Mouse (Mus musculus) forebrain, embryonic 13.5 days (tissue): ENCODE data around the gene Rsph10b. TPM values are rescaled to one million over a fixed set of nuclear protein-coding genes. Genes with fewer than 3 reads are reported as not detected.

ENCODE experiments used
- ATAC-seq: fragments of 200-750 bp; cut with Nextera tagmentation; 2 replicates; pipeline ENCODE4 v1.8.0; 2017
- H3K27ac ChIP-seq: fragments of 300-500 bp; sonication (generic); 2 replicates; pipeline ENCODE4 v1.5.1; 2015; ENCODE audit warnings: inconsistent platforms, mild to moderate bottlenecking, moderate library complexity
- H3K27me3 ChIP-seq: fragments of 300-500 bp; sonication (generic); 2 replicates; pipeline ENCODE4 v1.6.1; 2015; ENCODE audit warnings: mild to moderate bottlenecking, inconsistent platforms
- H3K36me3 ChIP-seq: fragments of 300-500 bp; sonication (generic); 2 replicates; pipeline ENCODE4 v1.6.1; 2015; ENCODE audit warnings: mild to moderate bottlenecking, inconsistent platforms; ENCODE audit not compliant: poor library complexity, severe bottlenecking
- H3K4me1 ChIP-seq: fragments of 300-500 bp; sonication (generic); 2 replicates; pipeline ENCODE4 v1.6.1; 2015; ENCODE audit warnings: inconsistent platforms
- H3K4me2 ChIP-seq: fragments of 300-500 bp; sonication (generic); 2 replicates; pipeline ENCODE4 v1.6.1; 2015; ENCODE audit warnings: inconsistent platforms, mild to moderate bottlenecking, moderate library complexity
- H3K4me3 ChIP-seq: fragments of 300-500 bp; sonication (generic); 2 replicates; pipeline ENCODE4 v1.5.1; 2015; ENCODE audit warnings: mild to moderate bottlenecking, inconsistent platforms
- H3K9ac ChIP-seq: fragments of 300-500 bp; sonication (generic); 2 replicates; pipeline ENCODE4 v1.6.1; 2015; ENCODE audit warnings: mild to moderate bottlenecking, inconsistent platforms
- H3K9me3 ChIP-seq: fragments of 300-500 bp; sonication (generic); replicated peaks from 2 replicates; pipeline ENCODE4 v1.6.1; 2016; ENCODE audit warnings: inconsistent platforms
- WGBS: fragments of 180-500 bp; shearing (Covaris S2); methylation state at CpG from one replicate; pipeline ENCODE4 v1.1.7; 2015; 5-methylcytosine and 5-hydroxymethylcytosine counted together
- polyA plus RNA-seq: library from polyadenylated mRNA; unstranded; fragments of >200 nt; fragmentation: Nextera tagmentation; extraction: Ambion mirVana; gene quantifications from 2 replicates; pipeline ENCODE4 v1.2.1, GENCODE M21; 2015

The Rsph10b gene
- polyA plus RNA-seq = 1.5 and 2.1 TPM in 2 replicates

- Histone ChIP-seq H3K9me3 (no peaks in the 10 kb centered on the region), H3K4me2 (peak within 1 kb of the TSS; percentile 30), H3K4me3 (no peak within 1 kb of the TSS), H3K27me3 (no peaks in the 10 kb centered on the region), H3K27ac (no peak within 1 kb of the TSS), H3K9ac (no peak within 1 kb of the TSS), H3K4me1 (0 out of 2 replicates have a peak, but pooled peaks cover 4% of the 10 kb centered on the region), H3K36me3 (peaks cover 44% of the 10 kb centered on the region)
- ATAC-seq = no peak
- WGBS = 11% methylated on average over 8 of the region's 8 CpGs
Measured at GRCm38 (mm10) chr5:143932831-143933230, at the start of gene Rsph10b. TSS of gene Rsph10b (plus strand) at chr5:143933035.

GRCm38 (mm10) chr5:143885274-143885673 lies 47.6 kb upstream of the Rsph10b start:
- WGBS = 94% methylated on average over 3 of the region's 3 CpGs
- H3K4me3 ChIP-seq = no peak overlapping the region
- H3K27ac ChIP-seq = no peak overlapping the region
- H3K4me2 ChIP-seq = no peak overlapping the region
- H3K4me1 ChIP-seq = no peaks in the 10 kb centered on the region
- H3K9ac ChIP-seq = no peak overlapping the region
- no peak for ATAC-seq
- H3K27me3 ChIP-seq = no peaks in the 10 kb centered on the region
- 0 out of 2 replicates have a peak, but pooled peaks cover 2% of the 10 kb centered on the region for H3K9me3 ChIP-seq
- peaks cover 98% of the 10 kb centered on the region for H3K36me3 ChIP-seq

GRCm38 (mm10) chr5:143890741-143891140 lies 42.1 kb upstream of the Rsph10b start:
- no peaks in the 10 kb centered on the region for H3K27me3 ChIP-seq
- WGBS = 93% methylated on average over 6 of the region's 6 CpGs
- H3K4me1 ChIP-seq = no peaks in the 10 kb centered on the region
- H3K4me2 ChIP-seq = no peak overlapping the region
- no peak overlapping the region for H3K27ac ChIP-seq
- no peak overlapping the region for H3K9ac ChIP-seq
- no peak for ATAC-seq
- H3K9me3 ChIP-seq = 0 out of 2 replicates have a peak, but pooled peaks cover 1% of the 10 kb centered on the region
- H3K36me3 ChIP-seq = peaks cover 85% of the 10 kb centered on the region
- H3K4me3 ChIP-seq = no peak overlapping the region

- H3K4me1 ChIP-seq = no peaks in the 10 kb centered on the region
- H3K27me3 ChIP-seq = no peaks in the 10 kb centered on the region
- no peak overlapping the region for H3K4me2 ChIP-seq
- no peak for ATAC-seq
- H3K4me3 ChIP-seq = no peak overlapping the region
- H3K9me3 ChIP-seq = no peaks in the 10 kb centered on the region
- 70% methylated on average over 9 of the region's 9 CpGs for WGBS
- H3K9ac ChIP-seq = no peak overlapping the region
- no peak overlapping the region for H3K27ac ChIP-seq
- H3K36me3 ChIP-seq = peaks cover 79% of the 10 kb centered on the region
Measured at GRCm38 (mm10) chr5:143892255-143892886, 40.5 kb upstream of the Rsph10b start.

GRCm38 (mm10) chr5:143893396-143893795 lies 39.4 kb upstream of the Rsph10b start:
- no peak overlapping the region for H3K9ac ChIP-seq
- no peak for ATAC-seq
- peaks cover 79% of the 10 kb centered on the region for H3K36me3 ChIP-seq
- no peak overlapping the region for H3K4me3 ChIP-seq
- no peaks in the 10 kb centered on the region for H3K4me1 ChIP-seq
- H3K27me3 ChIP-seq = no peaks in the 10 kb centered on the region
- no peaks in the 10 kb centered on the region for H3K9me3 ChIP-seq
- no peak overlapping the region for H3K4me2 ChIP-seq
- WGBS = 82% methylated on average over 5 of the region's 5 CpGs
- no peak overlapping the region for H3K27ac ChIP-seq

GRCm38 (mm10) chr5:143897635-143898330 lies 35.1 kb upstream of the Rsph10b start, which contains the start of gene Ankrd61:
TSS of gene Ankrd61 (minus strand) at chr5:143897685.
- H3K27ac ChIP-seq = no peak within 1 kb of the TSS
- no peaks in the 10 kb centered on the region for H3K9me3 ChIP-seq
- 89% methylated on average over 14 of the region's 14 CpGs for WGBS
- H3K36me3 ChIP-seq = peaks cover 84% of the 10 kb centered on the region
- no peaks in the 10 kb centered on the region for H3K27me3 ChIP-seq
- no peak within 1 kb of the TSS for H3K9ac ChIP-seq
- H3K4me1 ChIP-seq = no peaks in the 10 kb centered on the region
- no peak within 1 kb of the TSS for H3K4me2 ChIP-seq
- ATAC-seq = no peak
- no peak within 1 kb of the TSS for H3K4me3 ChIP-seq

GRCm38 (mm10) chr5:143902111-143902510 lies 30.7 kb upstream of the Rsph10b start:
- no peak overlapping the region for H3K4me2 ChIP-seq
- WGBS = 87% methylated on average over 3 of the region's 3 CpGs
- ATAC-seq = no peak

GRCm38 (mm10) chr5:143903813-143904212 lies 29.0 kb upstream of the Rsph10b start:
- Histone ChIP-seq H3K36me3 (peaks cover 76% of the 10 kb centered on the region), H3K9ac (no peak overlapping the region), H3K27ac (no peak overlapping the region), H3K27me3 (no peaks in the 10 kb centered on the region), H3K4me3 (no peak overlapping the region), H3K4me2 (no peak overlapping the region), H3K9me3 (no peaks in the 10 kb centered on the region), H3K4me1 (peaks cover 11% of the 10 kb centered on the region)
- ATAC-seq = no peak
- 93% methylated on average over 4 of the region's 4 CpGs for WGBS

More at GRCm38 (mm10) chr5:143902111-143902510, 30.7 kb upstream of the Rsph10b start:
- no peak overlapping the region for H3K4me3 ChIP-seq
- H3K27ac ChIP-seq = no peak overlapping the region
- H3K9ac ChIP-seq = no peak overlapping the region
- peaks cover 89% of the 10 kb centered on the region for H3K36me3 ChIP-seq
- no peaks in the 10 kb centered on the region for H3K4me1 ChIP-seq
- H3K27me3 ChIP-seq = no peaks in the 10 kb centered on the region
- no peaks in the 10 kb centered on the region for H3K9me3 ChIP-seq

- Histone ChIP-seq H3K9me3 (no peaks in the 10 kb centered on the region), H3K9ac (no peak overlapping the region), H3K27me3 (no peaks in the 10 kb centered on the region), H3K4me3 (no peak overlapping the region), H3K4me2 (no peak overlapping the region), H3K36me3 (peaks cover 51% of the 10 kb centered on the region), H3K4me1 (peaks cover 23% of the 10 kb centered on the region), H3K27ac (no peak overlapping the region)
- no peak for ATAC-seq
- WGBS = 92% methylated on average over 8 of the region's 8 CpGs
Measured at GRCm38 (mm10) chr5:143906429-143906828, 26.4 kb upstream of the Rsph10b start.

- 0 out of 2 replicates have a peak, but pooled peaks have one; percentile 0 for ATAC-seq
- Histone ChIP-seq H3K4me2 (peak overlapping the region; percentile 68), H3K9me3 (no peaks in the 10 kb centered on the region), H3K4me1 (peaks cover 23% of the 10 kb centered on the region), H3K27ac (peak overlapping the region; percentile 77), H3K36me3 (peaks cover 35% of the 10 kb centered on the region), H3K4me3 (peak overlapping the region; percentile 70), H3K9ac (peak overlapping the region; percentile 65), H3K27me3 (no peaks in the 10 kb centered on the region)
- 2% methylated on average over 9 of the region's 9 CpGs for WGBS
Measured at GRCm38 (mm10) chr5:143908926-143909325, 23.9 kb upstream of the Rsph10b start.

- WGBS = under 1% methylated on average over 70 of the region's 70 CpGs
- Histone ChIP-seq H3K27me3 (no peaks in the 10 kb centered on the region), H3K9ac (peak within 1 kb of the TSS; percentile 67), H3K4me3 (peak within 1 kb of the TSS; percentile 70), H3K9me3 (no peaks in the 10 kb centered on the region), H3K4me2 (peak within 1 kb of the TSS; percentile 68), H3K4me1 (peaks cover 23% of the 10 kb centered on the region), H3K36me3 (peaks cover 33% of the 10 kb centered on the region), H3K27ac (peak within 1 kb of the TSS; percentile 77)
- peak; percentile 99 for ATAC-seq
Measured at GRCm38 (mm10) chr5:143909417-143910400, 23.1 kb upstream of the Rsph10b start, which contains the start of the genes Aimp2 and Pms2. TSS of gene Aimp2 (minus strand) at chr5:143909847. TSS of gene Pms2 (plus strand) at chr5:143909964.
